Mouse (Mus musculus): ENCODE results near the gene Brd3.

- TF ChIP-seq TAL1 (IDR thresholded peaks at IDR 0.05; ENCODE audit: low read length) (no peak), EP300 (IDR thresholded peaks at IDR 0.05; ENCODE audit: low read depth in 1 of 2, low read length in 2 of 2) (no peak), POLR2A (IDR thresholded peaks at IDR 0.05; ENCODE audit: control insufficient read depth in 1 of 2, insufficient read depth in 1 of 2, low read depth in 1 of 2, low read length in 2 of 2, poor library complexity in 1 of 2) (no peak), CTCF (IDR thresholded peaks at IDR 0.05 in 2 of 3, conservative IDR thresholded peaks at IDR 0.05 in 1 of 3; ENCODE audit: control insufficient read depth in 1 of 3, insufficient read depth in 1 of 3, low read depth in 2 of 3, low read length in 3 of 3, poor library complexity in 1 of 3, severe bottlenecking in 1 of 3) (no peak), CHD1 (IDR thresholded peaks at IDR 0.05; ENCODE audit: low read depth, low read length) (no peak), ZNF384 (IDR thresholded peaks at IDR 0.05; ENCODE audit: low read depth, low read length) (no peak)
Observed at GRCm38 (mm10) chr2:27462901-27463300, 44.6 kb downstream of the Brd3 start.

Data from MEL (cell line).